Mouse (Mus musculus): ENCODE results near the gene Tnfrsf1b. TPM values are rescaled to one million over a fixed set of nuclear protein-coding genes. Genes with fewer than 3 reads are reported as not detected.

Tnfrsf1b gene
- polyA plus RNA-seq, 1 experiment from 2014 or later: 2.0 TPM

Other genes starting within 250 kb of the Tnfrsf1b start
- 11.8 and 14.3 TPM in 2 replicates for gene Vps13d, start 51.9 kb downstream of the Tnfrsf1b start, polyA plus RNA-seq (2014; fragmentation: Nextera tagmentation; extraction: Ambion mirVana)
- 0.21 TPM in 1 of 2 replicates, not detected in the other for gene Tnfrsf8, start 68.3 kb upstream of the Tnfrsf1b start, polyA plus RNA-seq (2014; fragmentation: Nextera tagmentation; extraction: Ambion mirVana)

All from neural tube, embryonic 11.5 days (tissue).